Mouse (Mus musculus) heart, postnatal 36 days (tissue): ENCODE results near the gene Gsdma. TPM values are rescaled to one million over a fixed set of nuclear protein-coding genes. Genes with fewer than 3 reads are reported as not detected.
"Not testable (repeated sequence)": the region's sequence is repeated elsewhere in the genome, so short reads cannot be mapped to it uniquely, and the experiment has no call there.

Experiments
- DNase-seq, 2 experiments: peaks; one replicate each; pipeline ENCODE4 v3.0.0; 2021 to 2022
- intact Hi-C: fragments of 180-260 bp; cut with DNase I; formaldehyde crosslinking; loops from one replicate; pipeline ENCODE4 v1.15.1; 2025
- total RNA-seq, 2 experiments: library from RNA; stranded (reverse); gene quantifications; 2 replicates each; pipeline ENCODE4 v1.2.3; 2021

The Gsdma gene
- not detected for total RNA-seq

GRCm38 (mm10) chr11:98664091-98664490 lies at the start of gene Gsdma:
Gsdma (plus strand) TSS chr11:98664351.
- intact Hi-C loops: no loop called here
- DNase-seq: no peak

- intact Hi-C loops: no loop called here
- DNase-seq: no peak
Observed at GRCm38 (mm10) chr11:98620791-98621190, 43.4 kb upstream of the Gsdma start.

- intact Hi-C loops, DNase-seq: not testable (repeated sequence)
Observed at GRCm38 (mm10) chr11:98623981-98624380, 40.2 kb upstream of the Gsdma start.

- DNase-seq, intact Hi-C loops: not testable (repeated sequence)
Observed at GRCm38 (mm10) chr11:98624381-98624780, 39.8 kb upstream of the Gsdma start.

GRCm38 (mm10) chr11:98625611-98626410 lies 38.3 kb upstream of the Gsdma start, which contains the start of the genes Gm12355 and Gsdma3:
Gm12355 (minus strand) TSS chr11:98625661.
Gsdma3 (plus strand) TSS chr11:98626360.
- intact Hi-C loops: no loop called here
- DNase-seq: no peak

- DNase-seq: no peak
- intact Hi-C loops: no loop called here
Observed at GRCm38 (mm10) chr11:98628706-98629105, 35.4 kb upstream of the Gsdma start.

GRCm38 (mm10) chr11:98630646-98631045 lies 33.5 kb upstream of the Gsdma start:
- no peak for DNase-seq
- intact Hi-C loops: no loop called here

- intact Hi-C loops, DNase-seq: not testable (repeated sequence)
Observed at GRCm38 (mm10) chr11:98635312-98635970, 28.7 kb upstream of the Gsdma start.

GRCm38 (mm10) chr11:98637501-98637900 lies 26.6 kb upstream of the Gsdma start:
- intact Hi-C loops: no loop called here
- DNase-seq: no peak

- intact Hi-C loops: no loop called here
Observed at GRCm38 (mm10) chr11:98640091-98640490, 24.1 kb upstream of the Gsdma start.

GRCm38 (mm10) chr11:98644757-98645156 lies 19.4 kb upstream of the Gsdma start:
- intact Hi-C loops: no loop called here
- no peak for DNase-seq

More at GRCm38 (mm10) chr11:98640091-98640490, 24.1 kb upstream of the Gsdma start:
- DNase-seq: no peak

GRCm38 (mm10) chr11:98645946-98646345 lies 18.2 kb upstream of the Gsdma start:
- DNase-seq: no peak
- intact Hi-C loops: no loop called here

- DNase-seq: no peak
- intact Hi-C loops: no loop called here
Observed at GRCm38 (mm10) chr11:98646459-98646858, 17.7 kb upstream of the Gsdma start, which contains the start of gene Gsdma2. Gsdma2 (plus strand) TSS chr11:98646759.

- peak; percentile 17 to 42 for DNase-seq
- intact Hi-C loops: loop anchor here (2.0 to 5.0 kb wide), 2 partner anchors 22 to 48 kb away; no protein-coding TSS in a partner anchor
Observed at GRCm38 (mm10) chr11:98655076-98655475, 9.1 kb upstream of the Gsdma start.

- intact Hi-C loops: loop anchor here (2.0 kb wide), 1 partner anchor 18 kb away; no protein-coding TSS in a partner anchor
- DNase-seq: peak; percentile 10 to 22
Observed at GRCm38 (mm10) chr11:98660517-98660916, 3.6 kb upstream of the Gsdma start.

- intact Hi-C loops: loop anchor here (1.0 kb wide), 1 partner anchor 19 kb away; no protein-coding TSS in a partner anchor
- DNase-seq: no peak
Observed at GRCm38 (mm10) chr11:98668984-98669383, 4.8 kb downstream of the Gsdma start.

GRCm38 (mm10) chr11:98671284-98671815 lies 7.2 kb downstream of the Gsdma start:
- DNase-seq: no peak
- intact Hi-C loops: no loop called here

- no peak for DNase-seq
- intact Hi-C loops: no loop called here
Observed at GRCm38 (mm10) chr11:98671857-98672256, 7.7 kb downstream of the Gsdma start.

GRCm38 (mm10) chr11:98672482-98672881 lies 8.3 kb downstream of the Gsdma start:
- no peak for DNase-seq
- intact Hi-C loops: no loop called here

- peak; percentile 47 to 59 for DNase-seq
- intact Hi-C loops: not testable (repeated sequence)
Observed at GRCm38 (mm10) chr11:98673136-98673535, 9.0 kb downstream of the Gsdma start.

- intact Hi-C loops: no loop called here
- no peak for DNase-seq
Observed at GRCm38 (mm10) chr11:98675829-98676363, 11.7 kb downstream of the Gsdma start.
